In genomic region chr16:97763061-97763989, GRCm38 (mm10) we compare ENCODE assay signal across 8 mouse cellular contexts. TPM values are rescaled to one million over a fixed set of nuclear protein-coding genes. Genes with fewer than 3 reads are reported as not detected.
DNase-seq lines count a peak whose midpoint lies in the region; ATAC-seq lines count a peak whose summit lies in the region.

TSS of gene Ripk4 (minus strand) at chr16:97763787.

- DNase-seq in adrenal gland, adult (ENCODE audit: inconsistent age in 2 of 2, low spot score in 1 of 2), result peak; percentile 19 to 63
- no peak for DNase-seq in adrenal gland, postnatal 4 days (ENCODE audit: low spot score in 2 of 2)
- peak; percentile 22 for DNase-seq in brain, adult 2 months (ENCODE audit: low read depth, low spot score)
- peak; percentile 86 to 94 for DNase-seq in kidney, postnatal 25 days
- peak; percentile 82 for DNase-seq in testis, postnatal 14 days (ENCODE audit: low spot score)
- no peak for DNase-seq in frontal cortex, postnatal 14 days (ENCODE audit: low spot score in 2 of 2)

- peak; percentile 70 for ATAC-seq in heart, embryonic 16.5 days (replicated peaks; ENCODE audit: extremely low read depth, insufficient read depth, low FRiP score)
- ATAC-seq in megakaryocyte progenitor cell, adult 5-6 weeks (replicated peaks; ENCODE audit: poor library complexity), result peak; percentile 35

- H3K9me3 ChIP-seq in heart, embryonic 16.5 days (replicated peaks; ENCODE audit: control insufficient read depth, low read length), result no peaks in the 10 kb centered on the region

- H3K4me2 ChIP-seq in heart, embryonic 16.5 days (ENCODE audit: low read depth, low read length), result peak within 1 kb of the TSS; percentile 91

- H3K27me3 ChIP-seq in heart, embryonic 16.5 days (ENCODE audit: control insufficient read depth, insufficient read depth, low read length), result peaks cover 26% of the 10 kb centered on the region

- H3K27ac ChIP-seq in heart, embryonic 16.5 days (ENCODE audit: low read length), result no peak within 1 kb of the TSS

- WGBS in heart, embryonic 16.5 days, result 1% methylated on average over 88 of the region's 88 CpGs

- peak within 1 kb of the TSS; percentile 64 for H3K4me3 ChIP-seq in heart, embryonic 16.5 days (ENCODE audit: low read length)

- peak within 1 kb of the TSS; percentile 73 for H3K9ac ChIP-seq in heart, embryonic 16.5 days (ENCODE audit: low read length)

- H3K36me3 ChIP-seq in heart, embryonic 16.5 days (ENCODE audit: control insufficient read depth, insufficient read depth), result no peaks in the 10 kb centered on the region

- peaks cover 12% of the 10 kb centered on the region for H3K4me1 ChIP-seq in heart, embryonic 16.5 days (ENCODE audit: control insufficient read depth, insufficient read depth, low read length)

RNA-seq across cellular contexts. Expression of gene Ripk4, which starts in this region (rescaled TPM):
- total RNA-seq in adrenal gland, postnatal 4 days (2021), result 1 to 10 TPM in 1 of 2 experiments, under 1 TPM in 1; 0.34 to 1.5 TPM
- polyA plus RNA-seq in heart, embryonic 16.5 days (2015; fragmentation: Nextera tagmentation; extraction: Ambion mirVana), result 2.9 and 4.6 TPM in 2 replicates
- total RNA-seq in megakaryocyte progenitor cell, adult 5-6 weeks (2015), result not detected in 2 replicates
- total RNA-seq in megakaryocyte progenitor cell, adult 5-6 weeks (2017), result under 0.01 TPM in 1 of 2 replicates, not detected in the other

Comparison
In these comparisons a context has a peak if more than half of its experiments do, and no peak if none do; other contexts are left out.
1. DNase-seq: peak in adrenal gland, adult (2 of 2), brain, adult 2 months (single experiment), kidney, postnatal 25 days (2 of 2) and testis, postnatal 14 days (single experiment); none in adrenal gland, postnatal 4 days (0 of 2) and frontal cortex, postnatal 14 days (0 of 2).
2. Peak in ATAC-seq in megakaryocyte progenitor cell, adult 5-6 weeks; RNA of the gene not detected or under 1 TPM.